Mouse (Mus musculus) liver, embryonic 16.5 days (tissue): ENCODE measurements around the gene Plekhd1. TPM values are rescaled to one million over a fixed set of nuclear protein-coding genes. Genes with fewer than 3 reads are reported as not detected.

Source experiments
- polyA plus RNA-seq: library from polyadenylated mRNA; unstranded; fragments of >200 nt; fragmentation: Nextera tagmentation; extraction: Ambion mirVana; gene quantifications from 2 replicates; pipeline ENCODE4 v1.2.1, GENCODE M21; 2015

The Plekhd1 gene
- polyA plus RNA-seq, 1 experiment from 2014 or later = 0.35 TPM

Other genes starting within 250 kb of the Plekhd1 start
- gene Exd2, start 229.5 kb upstream of the Plekhd1 start, polyA plus RNA-seq = 5.7 and 7.1 TPM in 2 replicates
- 0.15 and 0.53 TPM in 2 replicates for gene Galnt16, start 174.3 kb upstream of the Plekhd1 start, polyA plus RNA-seq
- 12.4 and 14.6 TPM in 2 replicates for gene Slc39a9, start 48.7 kb upstream of the Plekhd1 start, polyA plus RNA-seq
- 88.5 and 101 TPM in 2 replicates for gene Erh, start 48.2 kb upstream of the Plekhd1 start, polyA plus RNA-seq
- not detected in 2 replicates for gene Ccdc177, start 68.1 kb downstream of the Plekhd1 start, polyA plus RNA-seq
- gene Susd6, start 97.9 kb downstream of the Plekhd1 start, polyA plus RNA-seq = 14.6 and 15.2 TPM in 2 replicates